Mouse (Mus musculus) heart, postnatal 0 days (tissue): Measurements from ENCODE around the gene Dusp6. TPM values are rescaled to one million over a fixed set of nuclear protein-coding genes. Genes with fewer than 3 reads are reported as not detected.

Experiments
- ATAC-seq: fragments of 200-750 bp; cut with Nextera tagmentation; 2 replicates; pipeline ENCODE4 v1.8.0; 2017; ENCODE audit warnings: low read depth, moderate number of reproducible peaks, moderate library complexity; ENCODE audit not compliant: insufficient read depth
- DNase-seq: peaks from one replicate; pipeline ENCODE4 v3.0.0-alpha.2; 2016; ENCODE audit warnings: low spot score
- H3K27ac ChIP-seq: fragments of 300-500 bp; sonication (generic); 2 replicates; pipeline ENCODE4 v1.5.1; 2014; ENCODE audit warnings: low read depth, mild to moderate bottlenecking
- H3K27me3 ChIP-seq: fragments of 300-500 bp; sonication (generic); 2 replicates; pipeline ENCODE4 v1.6.1; 2014; ENCODE audit warnings: low read length, mixed read lengths; ENCODE audit not compliant: control insufficient read depth, insufficient read depth
- H3K36me3 ChIP-seq: fragments of 300-500 bp; sonication (generic); replicated peaks from 2 replicates; pipeline ENCODE4 v1.6.1; 2014; ENCODE audit warnings: low read length, mixed read lengths; ENCODE audit not compliant: control insufficient read depth, insufficient read depth
- H3K4me1 ChIP-seq: fragments of 300-500 bp; sonication (generic); 2 replicates; pipeline ENCODE4 v1.6.1; 2014; ENCODE audit warnings: antibody characterized with exemption; ENCODE audit not compliant: control insufficient read depth, insufficient read depth
- H3K4me2 ChIP-seq: fragments of 300-500 bp; sonication (generic); 2 replicates; pipeline ENCODE4 v1.6.1; 2014; ENCODE audit warnings: low read depth, mild to moderate bottlenecking, low read length, moderate library complexity
- H3K4me3 ChIP-seq: fragments of 300-500 bp; sonication (generic); 2 replicates; pipeline ENCODE4 v1.5.1; 2014; ENCODE audit warnings: low read depth, low read length
- H3K9ac ChIP-seq: fragments of 300-500 bp; sonication (generic); replicated peaks from 2 replicates; pipeline ENCODE4 v1.6.1; 2014; ENCODE audit warnings: low read depth, low read length, mixed read lengths
- H3K9me3 ChIP-seq: fragments of 300-500 bp; sonication (generic); replicated peaks from 2 replicates; pipeline ENCODE4 v1.6.1; 2016; ENCODE audit warnings: low read length; ENCODE audit not compliant: control insufficient read depth
- CTCF ChIP-seq: IDR thresholded peaks from 2 replicates; pipeline ENCODE4 v1.5.1; 2016; ENCODE audit warnings: antibody characterized with exemption, control low read depth, low read depth
- EP300 ChIP-seq: IDR thresholded peaks from 2 replicates; pipeline ENCODE4 v1.6.1; 2016; ENCODE audit warnings: antibody characterized with exemption, low read depth
- WGBS: fragments of 180-500 bp; shearing (Covaris S2); extraction: QIAGEN DNeasy Blood & Tissue Kit; methylation state at CpG from one replicate; pipeline ENCODE4 v1.1.7; 2014; 5-methylcytosine and 5-hydroxymethylcytosine counted together
- polyA plus RNA-seq: library from polyadenylated mRNA; unstranded; fragments of >200 nt; fragmentation: Nextera tagmentation; extraction: Ambion mirVana; gene quantifications from 2 replicates; pipeline ENCODE4 v1.2.1, GENCODE M21; 2015
- total RNA-seq: library from RNA; depleted of rRNA; stranded (reverse); fragments of >200 nt; gene quantifications from 2 replicates; pipeline ENCODE4 v1.2.3, GENCODE M21; 2014; ENCODE audit warnings: low replicate concordance

The Dusp6 gene
- total and polyA plus RNA-seq, 2 experiments from 2014 or later, result 23.2 to 73.6 TPM

GRCm38 (mm10) chr10:99286787-99287186 lies 23.8 kb downstream of the Dusp6 start:
- DNase-seq (peak; percentile 77), ATAC-seq (peak; percentile 70)
- Histone ChIP-seq H3K36me3 (no peaks in the 10 kb centered on the region), H3K4me3 (peak overlapping the region; percentile 12), H3K27me3 (no peaks in the 10 kb centered on the region), H3K4me1 (peaks cover 12% of the 10 kb centered on the region), H3K27ac (peak overlapping the region; percentile 59), H3K4me2 (peak overlapping the region; percentile 37), H3K9me3 (no peaks in the 10 kb centered on the region), H3K9ac (0 out of 2 replicates have a peak overlapping the region, but pooled peaks have one; percentile 1)
- TF ChIP-seq EP300, result no peak
- TF ChIP-seq CTCF, result no peak
- 5% methylated on average over 17 of the region's 17 CpGs for WGBS

- Histone ChIP-seq H3K4me2 (peak overlapping the region; percentile 37), H3K36me3 (no peaks in the 10 kb centered on the region), H3K4me3 (peak overlapping the region; percentile 12), H3K4me1 (peaks cover 12% of the 10 kb centered on the region), H3K9ac (0 out of 2 replicates have a peak overlapping the region, but pooled peaks have one; percentile 1), H3K27me3 (no peaks in the 10 kb centered on the region), H3K27ac (peak overlapping the region; percentile 59), H3K9me3 (no peaks in the 10 kb centered on the region)
- ATAC-seq (no peak), DNase-seq (no peak)
- TF ChIP-seq CTCF, result no peak
- no peak for TF ChIP-seq EP300
- 27% methylated on average over 6 of the region's 6 CpGs for WGBS
These were observed 24.2 kb downstream of the Dusp6 start for GRCm38 (mm10) chr10:99287206-99287605.

DNA sequence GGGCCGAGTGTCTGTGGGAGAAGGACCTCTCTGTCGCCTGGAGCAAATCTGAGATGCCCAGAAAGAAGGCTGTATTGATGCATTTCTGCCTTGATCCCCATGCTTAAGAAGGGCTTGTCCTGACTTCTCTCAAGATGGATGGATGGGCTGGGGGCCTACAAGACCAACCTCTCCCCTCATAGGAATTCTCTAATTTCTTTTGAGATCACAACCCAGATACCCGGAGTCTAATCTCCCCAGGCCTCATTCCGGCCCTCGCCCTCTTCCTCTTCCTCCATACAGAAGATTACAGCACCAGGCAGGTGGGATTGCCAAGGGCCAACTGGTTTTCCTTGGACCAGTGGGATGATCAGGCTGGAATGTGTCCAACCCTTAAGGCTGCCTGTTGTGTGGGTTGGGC lies 26.1 kb downstream of the Dusp6 start:
- Histone ChIP-seq H3K4me1 (peaks cover 12% of the 10 kb centered on the region), H3K4me2 (no peak overlapping the region), H3K4me3 (no peak overlapping the region), H3K9me3 (no peaks in the 10 kb centered on the region), H3K9ac (no peak overlapping the region), H3K27me3 (no peaks in the 10 kb centered on the region), H3K36me3 (no peaks in the 10 kb centered on the region), H3K27ac (no peak overlapping the region)
- DNase-seq (no peak), ATAC-seq (no peak)
- 82% methylated on average over 5 of the region's 5 CpGs for WGBS
- no peak for TF ChIP-seq EP300
- TF ChIP-seq CTCF, result no peak

- no peaks in the 10 kb centered on the region for H3K9me3 ChIP-seq
- H3K9ac ChIP-seq, result no peak overlapping the region
- WGBS, result 86% methylated on average over 3 of the region's 3 CpGs
- H3K36me3 ChIP-seq, result no peaks in the 10 kb centered on the region
- no peak overlapping the region for H3K4me2 ChIP-seq
- H3K27me3 ChIP-seq, result no peaks in the 10 kb centered on the region
- ATAC-seq (no peak), DNase-seq (no peak)
- H3K27ac ChIP-seq, result no peak overlapping the region
- H3K4me1 ChIP-seq, result no peaks in the 10 kb centered on the region
- no peak overlapping the region for H3K4me3 ChIP-seq
- TF ChIP-seq CTCF, result no peak
- no peak for TF ChIP-seq EP300
These were observed 30.1 kb downstream of the Dusp6 start for GRCm38 (mm10) chr10:99293111-99293640.

DNA sequence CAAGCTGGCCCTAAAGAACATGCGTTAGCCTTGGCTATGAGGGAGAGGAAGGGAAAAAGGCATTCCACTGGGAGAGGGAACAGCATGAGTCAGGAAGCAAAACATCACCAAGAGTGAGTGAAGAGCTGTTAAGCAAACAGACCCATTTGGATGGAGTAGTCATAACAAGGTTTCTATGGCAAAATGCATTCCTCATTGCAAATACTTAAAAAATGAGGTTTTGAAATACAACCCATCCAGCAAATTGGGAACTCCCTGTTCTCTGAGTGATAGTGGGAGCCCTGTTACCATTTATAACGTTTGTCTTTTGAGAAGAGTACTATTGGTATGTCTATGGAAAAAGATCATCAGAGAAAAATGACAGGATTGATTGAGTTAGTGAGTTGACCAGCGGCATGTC lies 34.7 kb downstream of the Dusp6 start:
- Histone ChIP-seq H3K36me3 (no peaks in the 10 kb centered on the region), H3K4me2 (no peak overlapping the region), H3K4me1 (no peaks in the 10 kb centered on the region), H3K4me3 (no peak overlapping the region), H3K9ac (no peak overlapping the region), H3K27ac (no peak overlapping the region), H3K27me3 (no peaks in the 10 kb centered on the region), H3K9me3 (no peaks in the 10 kb centered on the region)
- 75% methylated on average over 3 of the region's 3 CpGs for WGBS
- TF ChIP-seq CTCF, result no peak
- no peak for TF ChIP-seq EP300
- ATAC-seq (no peak), DNase-seq (no peak)
